ENCODE assay signal across 8 mouse cellular contexts in genomic region chr1:155811995-155812580, GRCm38 (mm10). TPM values are rescaled to one million over a fixed set of nuclear protein-coding genes. Genes with fewer than 3 reads are reported as not detected.
DNase-seq lines count a peak whose midpoint lies in the region; ATAC-seq lines count a peak whose summit lies in the region.

No protein-coding gene starts in this region.

- 3% methylated on average over 22 of the region's 22 CpGs for WGBS in kidney, embryonic 16.5 days
- 5% methylated on average over 22 of the region's 22 CpGs for WGBS in midbrain, embryonic 16.5 days

- H3K27ac ChIP-seq in kidney, embryonic 16.5 days (ENCODE audit: low read length) = peak overlapping the region; percentile 73; the same call in 1 of the 2 replicates
- no peak overlapping the region for H3K27ac ChIP-seq in brown adipose tissue, adult 24 weeks (replicated peaks; ENCODE audit: low read depth, low read length)
- H3K27ac ChIP-seq in midbrain, embryonic 16.5 days (ENCODE audit: low read length) = peak overlapping the region; percentile 37; the same call in 1 of the 2 replicates

- H3K4me1 ChIP-seq in kidney, embryonic 16.5 days (ENCODE audit: insufficient read depth, low read length) = peaks cover 17% of the 10 kb centered on the region
- peaks cover 7% of the 10 kb centered on the region; the same call in 1 of the 2 replicates for H3K4me1 ChIP-seq in brown adipose tissue, adult 24 weeks (ENCODE audit: control insufficient read depth, insufficient read depth, insufficient read length, low read length)
- peaks cover 10% of the 10 kb centered on the region for H3K4me1 ChIP-seq in midbrain, embryonic 16.5 days (ENCODE audit: control insufficient read depth, insufficient read depth, low read length)

- DNase-seq in kidney, adult 18-20 months = no peak
- no peak for DNase-seq in right cerebral cortex, postnatal 4 days
- DNase-seq in thymus, postnatal 0 days (ENCODE audit: low spot score) = no peak
- no peak for DNase-seq in c-Kit-positive CD71-positive TER-119-positive erythroid progenitor cells, embryonic 14.5 days (ENCODE audit: low spot score)

- no peak for ATAC-seq in kidney, embryonic 16.5 days (ENCODE audit: low FRiP score, low TSS enrichment)
- peak; percentile 9 for ATAC-seq in inflammation-experienced regulatory T-cells, adult 6 months
- no peak; the same call in 1 of the 2 replicates for ATAC-seq in midbrain, embryonic 16.5 days

- H3K4me2 ChIP-seq in kidney, embryonic 16.5 days (replicated peaks; ENCODE audit: low read depth, low read length) = peak overlapping the region; percentile 67
- H3K4me2 ChIP-seq in midbrain, embryonic 16.5 days (ENCODE audit: low read length) = peak overlapping the region; percentile 71

- peak overlapping the region; percentile 76 for H3K4me3 ChIP-seq in kidney, embryonic 16.5 days (ENCODE audit: low read length)
- peak overlapping the region; percentile 85 for H3K4me3 ChIP-seq in brown adipose tissue, adult 24 weeks (ENCODE audit: insufficient read depth, low read depth, low read length)
- peak overlapping the region; percentile 82 for H3K4me3 ChIP-seq in midbrain, embryonic 16.5 days (ENCODE audit: low read depth, low read length)

- no peaks in the 10 kb centered on the region for H3K9me3 ChIP-seq in kidney, embryonic 16.5 days (ENCODE audit: low read length)
- no peaks in the 10 kb centered on the region for H3K9me3 ChIP-seq in midbrain, embryonic 16.5 days (replicated peaks; ENCODE audit: control insufficient read depth, low read length, poor library complexity, severe bottlenecking)

- H3K9ac ChIP-seq in kidney, embryonic 16.5 days (replicated peaks; ENCODE audit: low read length) = peak overlapping the region; percentile 76
- H3K9ac ChIP-seq in midbrain, embryonic 16.5 days (ENCODE audit: low read depth, low read length) = peak overlapping the region; percentile 77

- H3K27me3 ChIP-seq in kidney, embryonic 16.5 days (ENCODE audit: insufficient read depth, low read length) = no peaks in the 10 kb centered on the region
- no peaks in the 10 kb centered on the region; the same call in 1 of the 2 replicates for H3K27me3 ChIP-seq in midbrain, embryonic 16.5 days (ENCODE audit: control insufficient read depth, insufficient read depth, low read depth, low read length)

- no peaks in the 10 kb centered on the region for H3K36me3 ChIP-seq in kidney, embryonic 16.5 days (ENCODE audit: insufficient read depth, low read length)
- H3K36me3 ChIP-seq in midbrain, embryonic 16.5 days (ENCODE audit: control insufficient read depth, insufficient read depth, low read length) = no peaks in the 10 kb centered on the region

RNA-seq across cellular contexts. Expression of gene Qsox1, which starts 0.6 kb away (rescaled TPM):
- 33.3 and 34.0 TPM in 2 replicates for polyA plus RNA-seq in kidney, embryonic 16.5 days (2015; fragmentation: Nextera tagmentation; extraction: Ambion mirVana)
- 8.3 and 9.9 TPM in 2 replicates for polyA plus RNA-seq in brown adipose tissue, adult 24 weeks (2012; ENCODE audit: insufficient read depth, insufficient read length, missing spikeins)
- polyA plus RNA-seq in inflammation-experienced regulatory T-cells, adult 6 months (2017; shearing (Covaris generic)) = 10 to 100 TPM; 39.2 to 46.8 (median 44.1) TPM
- 18.0 and 18.9 TPM in 2 replicates for polyA plus RNA-seq in midbrain, embryonic 16.5 days (2015; fragmentation: Nextera tagmentation; extraction: Ambion mirVana)
- polyA plus RNA-seq in thymus, postnatal 0 days (2015; fragmentation: Nextera tagmentation; extraction: Ambion mirVana) = 18.9 and 22.1 TPM in 2 replicates
